Mouse (Mus musculus) ES-E14 (cell line): ENCODE data around the gene Suclg1.

Experiments
- HCFC1 ChIP-seq: IDR thresholded peaks from 2 replicates; pipeline ENCODE4 v1.6.1; 2012; ENCODE audit warnings: low read length, inconsistent platforms, borderline replicate concordance; ENCODE audit not compliant: insufficient read depth
- ZC3H11A ChIP-seq: IDR thresholded peaks from 2 replicates; pipeline ENCODE4 v1.6.1; 2012; ENCODE audit warnings: low read depth, mild to moderate bottlenecking, inconsistent platforms, low read length, borderline replicate concordance

DNA sequence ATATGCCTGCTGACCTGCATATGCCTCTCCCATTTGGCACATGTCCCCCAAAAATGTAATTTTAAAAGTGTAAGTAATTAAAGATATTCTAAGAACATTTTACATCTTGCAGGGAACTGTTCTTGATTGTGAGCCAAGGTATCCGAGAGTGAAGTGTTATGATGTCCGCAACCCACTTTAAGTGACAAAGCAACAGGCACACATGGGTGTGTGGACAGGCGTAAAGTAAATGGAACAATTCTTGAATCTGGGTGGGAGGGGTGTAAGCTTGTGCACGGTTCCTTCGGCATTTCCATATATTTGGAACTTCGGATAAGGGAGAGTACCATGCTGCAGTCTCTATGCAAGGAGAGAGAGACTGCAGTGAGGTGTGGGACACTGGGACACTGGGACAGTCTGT lies 38.6 kb upstream of the Suclg1 start:
- TF ChIP-seq ZC3H11A (no peak), HCFC1 (no peak)
